Mouse (Mus musculus) frontal cortex, postnatal 36 days (tissue): ENCODE measurements around the gene Sox1.

Experiments used
- DNase-seq, 2 experiments: peaks; one replicate each; pipeline ENCODE4 v3.0.0; 2022; ENCODE audit warnings: low spot score in 2 of 2

The Sox1 gene

GRCm38 (mm10) chr8:12395071-12396031 is at the start of gene Sox1:
TSS of gene Sox1 (plus strand) at chr8:12395295.
- DNase-seq = peak; percentile 65 to 69

GRCm38 (mm10) chr8:12345881-12346280 is 49.2 kb upstream of the Sox1 start:
- no peak for DNase-seq

GRCm38 (mm10) chr8:12346870-12347269 is 48.2 kb upstream of the Sox1 start:
- peak in 1 of 2 experiments; percentile 28 for DNase-seq

- no peak for DNase-seq
Measured at GRCm38 (mm10) chr8:12348306-12348705, 46.8 kb upstream of the Sox1 start.

- no peak for DNase-seq
Measured at GRCm38 (mm10) chr8:12349591-12349990, 45.5 kb upstream of the Sox1 start.

- no peak for DNase-seq
Measured at GRCm38 (mm10) chr8:12351121-12351520, 44.0 kb upstream of the Sox1 start.

- no peak for DNase-seq
Measured at GRCm38 (mm10) chr8:12354406-12355025, 40.6 kb upstream of the Sox1 start.

- no peak for DNase-seq
Measured at GRCm38 (mm10) chr8:12368161-12368560, 26.9 kb upstream of the Sox1 start.

GRCm38 (mm10) chr8:12368856-12369255 is 26.2 kb upstream of the Sox1 start:
- no peak for DNase-seq

- DNase-seq = no peak
Measured at GRCm38 (mm10) chr8:12381111-12381510, 14.0 kb upstream of the Sox1 start.

- DNase-seq = no peak
Measured at GRCm38 (mm10) chr8:12382707-12383561, 12.2 kb upstream of the Sox1 start.

GRCm38 (mm10) chr8:12383979-12384890 is 10.9 kb upstream of the Sox1 start:
- DNase-seq = peak; percentile 14 to 25

GRCm38 (mm10) chr8:12384996-12385685 is 10.0 kb upstream of the Sox1 start:
- peak; percentile 16 to 26 for DNase-seq

GRCm38 (mm10) chr8:12385686-12386488 is 9.2 kb upstream of the Sox1 start:
- peak in 1 of 2 experiments; percentile 22 for DNase-seq

GRCm38 (mm10) chr8:12386530-12387222 is 8.4 kb upstream of the Sox1 start:
- no peak for DNase-seq

GRCm38 (mm10) chr8:12387223-12387860 is 7.8 kb upstream of the Sox1 start:
- no peak for DNase-seq

- no peak for DNase-seq
Measured at GRCm38 (mm10) chr8:12387901-12388300, 7.2 kb upstream of the Sox1 start.

- no peak for DNase-seq
Measured at GRCm38 (mm10) chr8:12388390-12389115, 6.5 kb upstream of the Sox1 start.
